Mouse (Mus musculus): ENCODE results near the gene Nebl.

GRCm38 (mm10) chr2:17549895-17550558, 181.2 kb downstream of the Nebl start:
- TF ChIP-seq CTCF (IDR thresholded peaks at IDR 0.05; ENCODE audit: low read depth, low read length) (no peak), POLR2A (IDR thresholded peaks at IDR 0.05; ENCODE audit: insufficient read depth, low read length) (no peak)
